Mouse (Mus musculus): ENCODE data around the gene 5031439G07Rik. TPM values are rescaled to one million over a fixed set of nuclear protein-coding genes. Genes with fewer than 3 reads are reported as not detected.
A peak's percentile ranks its signal among the peaks of the same experiment; 100 is the strongest.
"Not testable (repeated sequence)": the region's sequence is repeated elsewhere in the genome, so short reads cannot be mapped to it uniquely, and the experiment has no call there.

5031439G07Rik gene
- 5.6 and 6.0 TPM in 2 replicates for total RNA-seq (2015; ENCODE audit: low replicate concordance)
- total RNA-seq (2017; ENCODE audit: low replicate concordance) = 5.4 and 5.7 TPM in 2 replicates

DNA sequence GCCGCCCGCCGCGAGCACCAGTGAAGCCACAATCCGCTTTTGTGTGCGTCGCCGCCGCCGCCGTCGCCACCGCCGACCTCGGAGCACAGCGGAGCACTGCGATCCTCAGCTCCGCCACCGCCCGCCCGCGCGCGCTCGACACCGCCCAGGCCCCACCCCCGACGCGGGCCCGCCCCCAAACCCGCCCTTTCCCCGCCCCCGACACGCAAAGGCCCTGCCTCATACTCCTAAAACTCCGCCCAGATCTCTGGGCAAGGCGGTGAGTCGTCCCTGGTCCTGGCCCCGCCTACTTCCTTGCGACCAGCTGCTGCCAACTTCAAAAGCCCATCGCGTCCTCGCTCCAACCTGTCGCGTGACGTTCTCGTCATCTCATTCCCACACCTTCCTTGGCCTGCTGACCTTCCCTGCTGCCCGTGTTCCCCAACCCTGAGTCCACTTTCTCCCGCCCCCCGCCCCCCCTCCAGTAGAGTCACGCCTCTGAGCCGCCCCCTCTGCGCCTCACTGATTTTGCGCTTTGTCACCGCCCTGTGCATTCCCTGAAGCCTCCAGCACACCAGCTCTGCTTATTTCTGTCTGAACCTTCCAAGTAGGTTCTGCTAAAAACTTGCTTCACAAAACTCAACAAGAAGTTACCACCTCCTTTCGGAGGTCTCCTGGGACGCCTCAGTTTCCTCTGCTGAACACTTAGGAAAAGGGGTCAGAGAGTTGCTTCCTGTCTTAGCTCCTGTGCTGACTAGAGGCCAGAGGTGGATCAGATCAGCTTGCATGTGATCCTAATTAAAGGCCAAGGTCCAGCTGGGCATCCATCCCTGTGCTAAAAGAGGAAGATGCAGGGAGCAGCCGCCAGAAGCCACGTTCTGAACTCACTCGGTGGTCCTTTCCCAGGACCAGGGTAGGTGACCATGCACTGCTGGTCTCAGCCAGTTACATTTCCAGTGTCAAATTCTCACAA lies at the start of gene 5031439G07Rik:
5031439G07Rik (minus strand) TSS at position 678 of the 952 bp plus-strand sequence.
- peak; percentile 91 for ATAC-seq (replicated peaks; ENCODE audit: low FRiP score, poor library complexity, severe bottlenecking)

- no peak for ATAC-seq (replicated peaks; ENCODE audit: low FRiP score, poor library complexity, severe bottlenecking)
Observed at GRCm38 (mm10) chr15:85037343-85037690, 49.0 kb upstream of the 5031439G07Rik start.

DNA sequence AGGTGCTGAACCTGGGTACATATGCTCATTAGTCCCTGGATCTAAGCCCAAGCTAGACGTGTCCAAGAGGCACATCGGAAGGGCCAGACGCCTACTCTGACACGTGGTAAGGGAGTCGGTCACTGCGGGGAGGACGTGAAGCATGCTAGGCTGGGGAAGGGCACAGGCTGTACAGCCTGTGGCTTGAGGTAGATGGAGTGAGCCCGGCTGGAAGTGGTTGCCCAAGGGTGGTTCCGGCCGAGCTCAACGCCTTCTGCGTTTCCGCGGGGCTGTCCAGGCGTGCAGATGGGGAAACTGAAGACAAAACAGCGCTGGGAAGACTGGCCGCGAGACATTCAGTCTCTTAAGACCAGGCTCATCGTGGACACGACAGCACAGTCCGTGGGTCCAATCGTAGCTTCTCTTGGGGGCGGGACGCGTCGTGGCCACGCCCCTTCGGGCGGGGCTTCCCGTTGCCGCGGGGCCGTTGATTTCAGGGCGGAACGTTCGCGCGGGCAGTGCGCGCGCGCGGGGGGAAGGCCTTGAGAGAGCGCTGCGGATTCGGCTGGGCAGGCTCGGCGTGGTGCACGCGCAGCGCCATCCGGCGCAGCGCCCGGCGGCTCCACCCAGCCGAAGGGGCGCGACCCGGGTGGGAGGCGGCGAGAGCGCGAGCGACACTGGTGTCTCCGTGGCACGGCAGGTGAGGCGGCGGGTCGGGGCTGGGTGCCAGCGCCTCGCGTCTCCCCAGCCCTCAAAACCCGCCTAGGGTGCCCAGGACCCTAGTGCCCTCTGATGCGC lies 48.4 kb upstream of the 5031439G07Rik start:
- ATAC-seq (replicated peaks; ENCODE audit: low FRiP score, poor library complexity, severe bottlenecking) = peak; percentile 94

DNA sequence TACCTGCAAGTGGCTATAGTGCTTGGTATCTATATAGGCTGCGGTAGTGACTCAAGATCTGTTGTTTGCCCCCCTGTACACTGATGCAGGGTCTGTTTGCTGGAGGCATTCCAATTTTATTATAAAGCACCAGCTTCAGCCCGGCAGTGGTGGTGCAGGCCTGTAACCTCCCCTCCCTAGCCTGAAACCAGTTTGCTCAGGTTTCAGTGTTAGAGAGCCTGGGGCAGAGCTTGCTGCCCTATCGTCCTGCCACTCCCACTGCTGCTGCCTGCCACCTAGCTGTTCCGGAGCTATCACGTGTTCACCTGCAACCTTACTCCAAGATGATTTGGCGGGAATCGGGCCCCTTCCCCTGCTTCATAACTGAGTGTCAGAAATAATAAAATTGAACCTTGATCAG lies 45.6 kb upstream of the 5031439G07Rik start:
- not testable (repeated sequence) for ATAC-seq (replicated peaks; ENCODE audit: low FRiP score, poor library complexity, severe bottlenecking)

- ATAC-seq (replicated peaks; ENCODE audit: low FRiP score, poor library complexity, severe bottlenecking) = no peak
Observed at GRCm38 (mm10) chr15:85031866-85032265, 43.5 kb upstream of the 5031439G07Rik start.

- not testable (repeated sequence) for ATAC-seq (replicated peaks; ENCODE audit: low FRiP score, poor library complexity, severe bottlenecking)
Observed at GRCm38 (mm10) chr15:85030643-85031042, 42.3 kb upstream of the 5031439G07Rik start.

- ATAC-seq (replicated peaks; ENCODE audit: low FRiP score, poor library complexity, severe bottlenecking) = not testable (repeated sequence)
Observed at GRCm38 (mm10) chr15:85028648-85029047, 40.3 kb upstream of the 5031439G07Rik start, which contains the start of gene Fam118a. TSS of gene Fam118a (plus strand) at chr15:85028948.

GRCm38 (mm10) chr15:85027740-85028139 lies 39.4 kb upstream of the 5031439G07Rik start:
- no peak for ATAC-seq (replicated peaks; ENCODE audit: low FRiP score, poor library complexity, severe bottlenecking)

DNA sequence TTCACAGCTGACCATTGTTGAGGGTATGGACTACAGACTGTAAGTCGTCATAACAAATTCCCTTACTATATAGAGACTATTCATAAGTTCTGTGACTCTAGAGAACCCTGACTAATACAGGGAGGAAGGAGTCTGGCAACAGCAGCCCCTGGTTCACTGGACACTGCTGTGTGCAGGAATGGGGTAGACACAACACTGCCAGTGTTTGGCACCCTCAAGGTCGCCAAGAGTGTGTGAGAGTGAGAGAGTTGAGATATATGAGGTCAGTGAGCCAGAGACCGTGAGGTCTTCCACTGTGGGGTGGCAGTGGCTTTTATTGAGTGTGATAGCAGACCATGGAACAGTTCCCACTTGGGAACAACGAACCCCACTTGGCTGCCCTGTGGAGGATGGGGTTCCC lies 37.8 kb upstream of the 5031439G07Rik start:
- no peak for ATAC-seq (replicated peaks; ENCODE audit: low FRiP score, poor library complexity, severe bottlenecking)

GRCm38 (mm10) chr15:85022211-85022610 lies 33.9 kb upstream of the 5031439G07Rik start:
- ATAC-seq (replicated peaks; ENCODE audit: low FRiP score, poor library complexity, severe bottlenecking) = no peak

GRCm38 (mm10) chr15:85016951-85017664 lies 28.8 kb upstream of the 5031439G07Rik start, which contains the start of gene Upk3a:
TSS of gene Upk3a (plus strand) at chr15:85017141.
- ATAC-seq (replicated peaks; ENCODE audit: low FRiP score, poor library complexity, severe bottlenecking) = no peak

DNA sequence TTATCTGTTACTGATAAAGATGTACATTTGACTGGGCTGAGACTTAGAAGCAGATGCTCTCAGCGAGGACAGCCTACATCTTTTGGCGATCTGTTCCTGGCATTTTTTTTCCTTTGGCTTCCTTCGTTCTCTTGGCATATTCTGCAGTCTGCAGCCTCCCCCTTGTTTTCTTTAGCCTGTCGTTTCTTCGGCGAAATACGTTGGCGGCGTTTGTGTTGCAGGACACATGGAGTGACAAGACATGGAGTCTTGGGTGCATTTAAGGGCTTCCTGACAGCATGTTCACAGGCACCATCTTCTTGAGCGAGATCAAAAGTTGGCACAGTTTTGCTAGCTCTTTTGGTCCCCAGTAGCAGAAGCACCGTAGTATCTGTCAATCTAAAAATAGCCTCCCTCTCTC lies 27.4 kb upstream of the 5031439G07Rik start:
- no peak for ATAC-seq (replicated peaks; ENCODE audit: low FRiP score, poor library complexity, severe bottlenecking)

DNA sequence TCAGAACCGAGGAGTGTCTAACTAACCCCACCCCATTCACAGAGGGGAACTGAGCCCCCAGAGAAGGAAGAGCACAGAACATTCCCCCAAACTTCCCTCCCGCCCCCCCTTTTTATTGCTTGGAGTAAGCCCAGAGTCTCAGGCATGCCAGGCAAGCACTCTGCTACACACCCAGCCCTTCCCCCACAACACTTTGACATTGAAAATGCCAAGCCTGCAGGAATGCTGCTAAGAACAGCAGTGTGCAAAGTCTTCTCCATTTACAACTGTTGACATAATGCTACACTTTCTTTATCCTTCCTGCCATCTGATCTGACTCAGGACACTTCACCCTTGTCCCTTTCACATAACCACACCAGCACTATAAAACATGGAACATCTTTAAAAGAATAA lies 24.3 kb upstream of the 5031439G07Rik start:
- ATAC-seq (replicated peaks; ENCODE audit: low FRiP score, poor library complexity, severe bottlenecking) = no peak

- ATAC-seq (replicated peaks; ENCODE audit: low FRiP score, poor library complexity, severe bottlenecking) = no peak
Observed at GRCm38 (mm10) chr15:85011895-85012661, 23.7 kb upstream of the 5031439G07Rik start.

- no peak for ATAC-seq (replicated peaks; ENCODE audit: low FRiP score, poor library complexity, severe bottlenecking)
Observed at GRCm38 (mm10) chr15:85009666-85010065, 21.3 kb upstream of the 5031439G07Rik start.

- ATAC-seq (replicated peaks; ENCODE audit: low FRiP score, poor library complexity, severe bottlenecking) = no peak; the same call in 1 of the 2 replicates
Observed at GRCm38 (mm10) chr15:85000984-85001982, 12.9 kb upstream of the 5031439G07Rik start.

DNA sequence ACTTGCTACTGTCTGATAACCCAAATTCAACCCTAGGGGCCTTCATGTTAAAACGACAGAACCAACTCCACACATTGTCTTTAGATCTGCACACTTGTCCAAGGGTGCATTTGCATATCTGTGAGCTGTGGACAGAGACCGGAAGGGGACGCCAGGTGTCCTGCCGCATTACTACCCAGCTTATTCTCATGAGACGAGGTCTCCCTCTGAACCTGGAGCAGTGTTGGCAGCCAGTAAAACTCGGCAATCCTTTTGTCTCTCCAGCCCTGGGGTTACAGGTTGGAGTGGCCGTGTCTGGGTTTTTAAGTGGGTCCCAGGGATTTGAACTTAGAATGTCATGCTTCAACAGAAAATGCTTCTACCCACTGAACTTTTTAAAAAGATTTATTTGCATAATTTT lies 11.6 kb upstream of the 5031439G07Rik start:
- no peak for ATAC-seq (replicated peaks; ENCODE audit: low FRiP score, poor library complexity, severe bottlenecking)
